Mouse (Mus musculus) kidney, postnatal 25 days (tissue): ENCODE measurements around the gene Tmem131l.
A peak's percentile ranks its signal among the peaks of the same experiment; 100 is the strongest.

ENCODE experiments used
- DNase-seq, 2 experiments: peaks; one replicate each; pipeline ENCODE4 v3.0.0; 2021; ENCODE audit warnings: mixed read lengths in 2 of 2

The Tmem131l gene

GRCm38 (mm10) chr3:84039646-84040475, at the start of gene Tmem131l:
Tmem131l (minus strand) TSS chr3:84040175.
- peak; percentile 79 to 89 for DNase-seq

- DNase-seq, result no peak
These were observed 46.9 kb upstream of the Tmem131l start for GRCm38 (mm10) chr3:84086921-84087320.

- DNase-seq, result no peak
These were observed 46.4 kb upstream of the Tmem131l start for GRCm38 (mm10) chr3:84086337-84086736.

GRCm38 (mm10) chr3:84085429-84085828, 45.5 kb upstream of the Tmem131l start:
- DNase-seq, result no peak

DNA sequence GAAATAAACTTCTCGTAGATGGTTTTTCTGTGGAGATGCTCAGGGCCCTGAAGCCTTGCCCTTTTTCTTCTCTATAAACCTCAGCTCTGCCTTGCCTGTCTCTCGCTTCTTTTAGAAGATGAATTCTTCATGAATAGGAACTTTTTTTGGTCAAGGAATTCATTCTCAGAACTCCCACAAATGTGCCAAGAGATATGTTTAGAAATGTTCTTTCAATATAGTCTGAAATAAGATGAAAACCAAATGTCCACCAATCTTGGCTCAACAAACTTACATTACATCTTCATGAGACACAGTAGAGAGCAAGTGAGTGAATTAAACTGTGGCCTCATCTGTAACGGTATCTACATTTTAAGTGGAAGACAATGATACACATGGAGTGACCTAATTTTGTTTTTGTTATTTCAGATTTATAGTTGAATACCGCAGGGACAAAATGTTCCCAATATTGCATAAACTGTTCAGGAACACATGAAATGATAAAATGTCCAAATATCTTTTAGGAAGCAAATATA, 41.3 kb upstream of the Tmem131l start:
- DNase-seq, result no peak

GRCm38 (mm10) chr3:84080074-84080473, 40.1 kb upstream of the Tmem131l start:
- no peak for DNase-seq

DNA sequence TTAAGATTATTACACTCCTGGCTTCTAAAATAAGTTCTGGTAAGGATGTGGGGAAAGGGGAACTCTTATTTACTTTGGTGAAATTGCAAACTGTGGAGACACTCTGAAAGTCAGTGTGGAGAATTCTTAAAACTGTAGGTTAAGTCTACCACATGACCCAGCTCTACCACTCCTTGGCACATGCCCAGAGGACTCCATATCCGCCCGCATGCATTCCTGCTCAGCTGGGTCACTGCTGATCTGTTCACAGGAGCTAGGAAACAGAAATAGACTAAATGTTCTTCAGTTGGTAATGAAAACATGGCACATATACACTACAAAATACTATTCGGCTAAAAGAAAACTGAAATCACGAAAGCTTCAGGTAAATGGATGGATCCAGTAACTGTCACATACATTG, 37.5 kb upstream of the Tmem131l start:
- no peak for DNase-seq

- no peak for DNase-seq
These were observed 36.8 kb upstream of the Tmem131l start for GRCm38 (mm10) chr3:84076543-84077332.

DNA sequence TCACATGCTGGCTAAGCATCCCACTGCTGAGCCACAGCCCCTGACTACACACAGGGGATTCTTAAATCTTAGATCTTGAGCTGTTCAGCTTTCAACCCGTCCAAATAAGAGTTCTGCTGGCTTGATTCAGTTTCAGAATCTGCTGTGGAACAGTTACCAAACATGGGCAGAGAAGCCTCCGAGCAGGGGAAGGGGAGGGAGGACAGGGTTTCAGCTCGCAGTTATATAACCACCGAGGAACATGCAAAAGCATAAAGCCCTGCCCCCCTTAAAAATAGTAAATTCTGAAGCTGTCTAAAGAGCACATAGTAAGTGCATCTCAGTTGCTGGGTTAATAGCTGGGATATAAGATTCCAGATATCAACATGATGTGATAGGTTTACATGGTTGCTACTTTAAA, 35.5 kb upstream of the Tmem131l start:
- DNase-seq, result no peak

DNA sequence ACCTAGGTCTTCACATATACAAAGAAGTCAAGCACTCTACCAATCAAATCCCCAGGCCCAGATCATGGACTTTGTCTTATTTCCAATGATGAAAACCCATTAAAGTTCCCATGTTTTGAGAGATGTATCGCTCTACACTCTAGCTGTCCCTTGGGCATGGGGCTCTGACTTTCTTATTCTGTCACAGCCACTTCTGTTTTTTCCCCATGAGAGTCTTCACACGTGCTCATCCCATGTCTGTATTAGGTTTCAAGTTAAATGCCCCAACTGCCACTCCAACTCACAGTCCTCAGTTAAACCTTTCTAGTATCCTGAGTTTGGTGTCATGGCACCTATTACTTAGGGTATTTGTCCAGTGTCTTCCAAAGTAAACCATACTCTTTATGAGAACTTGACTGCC, 34.8 kb upstream of the Tmem131l start:
- DNase-seq, result no peak

DNA sequence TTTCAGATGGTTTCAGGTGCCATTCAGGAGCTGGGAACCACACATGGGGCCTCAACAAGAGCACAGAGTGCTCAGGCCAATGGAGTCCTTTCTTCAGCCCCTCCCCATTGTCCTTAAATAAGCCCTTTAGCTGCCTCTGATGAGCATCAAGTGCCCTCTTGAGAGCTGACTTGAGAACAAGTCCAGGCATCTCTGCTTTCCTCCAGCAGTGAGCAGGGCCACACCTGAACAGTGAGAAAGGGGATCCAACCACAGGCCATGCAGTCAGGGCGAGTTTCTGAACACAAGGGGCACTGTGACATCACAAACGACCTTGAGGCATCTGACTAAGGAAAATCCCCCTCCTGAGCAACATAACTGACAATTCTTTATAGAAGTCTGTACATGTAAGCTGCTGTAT, 31.7 kb upstream of the Tmem131l start:
- DNase-seq, result no peak

DNA sequence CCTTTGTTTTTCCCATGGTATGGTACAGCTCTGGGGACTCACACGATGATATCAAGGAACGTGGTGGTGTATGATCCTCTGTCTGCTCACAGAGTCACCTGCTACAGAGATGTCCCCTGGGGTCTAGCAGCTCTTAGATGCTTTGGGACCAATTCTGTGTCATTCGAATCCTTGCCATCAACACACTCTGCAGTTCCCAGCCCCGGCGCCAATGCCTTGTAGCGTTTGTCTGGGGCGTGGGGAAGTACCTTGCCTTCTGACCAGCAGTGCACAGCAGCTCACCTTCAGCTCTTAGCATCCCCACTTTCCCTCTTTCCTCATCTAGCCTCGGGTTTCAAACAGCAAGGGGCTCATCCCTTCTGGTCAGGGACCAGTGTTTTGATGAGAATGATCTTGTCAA, 30.8 kb upstream of the Tmem131l start:
- no peak for DNase-seq

DNA sequence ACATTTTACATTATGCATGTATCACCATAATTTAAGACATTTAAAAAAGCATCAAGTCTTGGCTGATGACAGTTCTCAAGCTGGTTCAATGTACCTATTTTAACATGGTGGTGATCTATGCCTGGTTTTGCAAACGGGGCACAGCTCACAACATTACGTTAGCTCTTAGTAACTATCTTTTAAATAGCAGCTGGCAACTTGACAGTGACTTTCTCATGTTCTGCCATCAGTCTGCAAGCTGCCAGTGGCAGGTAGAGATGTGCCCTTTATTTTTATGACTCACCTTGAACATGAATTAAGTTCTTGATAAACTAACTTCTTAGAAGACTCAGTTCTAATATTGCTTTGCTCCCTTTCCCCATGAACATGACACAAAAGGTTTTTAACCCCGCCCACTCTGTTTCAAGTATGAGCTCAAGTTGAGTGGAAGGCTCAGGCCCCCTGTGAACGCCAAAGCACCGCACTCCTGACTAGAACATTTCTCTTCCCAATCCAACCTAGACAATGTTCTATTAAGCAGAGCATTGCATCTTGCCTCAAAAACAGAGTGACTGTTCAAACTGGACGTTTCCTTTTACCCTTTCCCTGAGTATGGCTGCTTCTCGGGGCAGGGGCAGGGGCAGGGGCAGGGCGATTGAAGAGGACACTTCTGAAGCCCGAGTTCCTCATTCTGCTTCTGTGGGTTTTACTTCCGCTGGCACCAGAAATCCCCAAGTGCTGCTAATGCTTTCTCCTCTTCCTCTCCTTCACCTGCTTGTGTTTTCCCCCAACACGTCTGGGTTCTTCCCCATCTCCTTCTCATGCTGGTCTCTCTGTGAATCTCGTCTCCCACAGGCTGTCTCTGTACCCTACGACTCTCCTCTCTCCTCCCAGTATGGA, 29.1 kb upstream of the Tmem131l start:
- no peak for DNase-seq

GRCm38 (mm10) chr3:84065825-84066224, 25.9 kb upstream of the Tmem131l start:
- no peak for DNase-seq

GRCm38 (mm10) chr3:84063369-84063914, 23.5 kb upstream of the Tmem131l start:
- no peak for DNase-seq

DNA sequence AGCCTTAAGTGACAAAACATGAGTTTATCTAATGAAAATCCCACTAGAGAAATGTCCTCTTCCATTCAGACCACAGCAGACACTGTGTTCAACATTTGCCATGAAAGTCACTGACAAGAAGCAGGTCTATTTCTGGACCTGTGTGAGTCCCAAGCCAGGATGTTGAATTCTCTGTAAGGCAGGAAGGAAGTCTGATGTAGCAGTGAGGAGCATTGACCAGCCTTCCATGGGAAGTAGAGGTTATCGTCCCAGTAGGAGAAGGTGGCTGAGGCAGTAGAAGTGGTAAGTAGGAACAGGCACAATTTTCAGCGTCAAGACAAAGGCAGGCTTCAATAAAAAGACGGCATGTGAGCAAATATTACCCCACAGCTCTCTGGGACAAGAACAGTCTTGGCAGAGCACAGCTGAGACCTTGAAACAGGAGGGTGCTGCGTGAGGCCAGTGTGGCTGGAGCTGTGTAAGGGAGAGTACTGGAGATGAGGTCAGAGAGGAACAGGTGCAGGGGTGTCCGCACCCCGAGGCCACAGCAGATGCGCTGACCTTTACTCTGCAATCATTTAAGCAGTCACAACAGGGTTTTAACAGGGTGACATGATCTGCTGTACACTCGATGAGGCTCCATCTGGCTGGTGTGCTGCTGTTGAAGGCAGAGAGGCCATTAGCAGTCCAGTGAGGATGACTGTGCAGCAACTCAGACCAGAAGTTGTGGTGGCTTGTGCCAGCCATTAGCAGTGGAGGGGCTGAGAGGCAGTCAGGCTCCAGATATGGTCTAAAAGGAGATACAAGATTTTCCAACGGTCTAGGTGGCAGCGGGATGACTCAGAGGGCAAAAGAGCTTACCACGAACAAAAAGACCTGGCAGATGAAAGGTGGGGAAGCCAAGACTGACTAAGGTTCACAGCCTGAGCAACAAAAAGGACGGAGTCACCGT, 21.8 kb upstream of the Tmem131l start:
- DNase-seq, result no peak

DNA sequence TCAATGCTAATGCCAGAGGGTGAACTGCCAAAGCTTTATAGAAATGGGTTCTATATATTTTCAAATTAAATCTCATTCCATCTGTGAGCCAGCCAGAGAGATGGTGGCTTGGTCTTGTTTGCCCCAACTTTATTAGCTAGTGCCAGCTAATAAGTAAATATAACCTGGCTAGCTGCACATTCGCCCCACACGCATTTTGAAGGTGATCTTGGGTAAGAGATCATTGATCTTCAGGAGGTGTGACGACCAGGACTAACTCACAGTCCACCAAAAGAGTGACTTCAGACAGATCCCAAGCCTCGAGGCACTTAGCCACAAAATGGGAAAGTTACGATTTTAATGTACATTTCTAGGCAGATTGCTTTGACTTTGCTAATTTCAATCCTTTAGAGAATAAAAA, 21.0 kb upstream of the Tmem131l start:
- DNase-seq, result no peak

DNA sequence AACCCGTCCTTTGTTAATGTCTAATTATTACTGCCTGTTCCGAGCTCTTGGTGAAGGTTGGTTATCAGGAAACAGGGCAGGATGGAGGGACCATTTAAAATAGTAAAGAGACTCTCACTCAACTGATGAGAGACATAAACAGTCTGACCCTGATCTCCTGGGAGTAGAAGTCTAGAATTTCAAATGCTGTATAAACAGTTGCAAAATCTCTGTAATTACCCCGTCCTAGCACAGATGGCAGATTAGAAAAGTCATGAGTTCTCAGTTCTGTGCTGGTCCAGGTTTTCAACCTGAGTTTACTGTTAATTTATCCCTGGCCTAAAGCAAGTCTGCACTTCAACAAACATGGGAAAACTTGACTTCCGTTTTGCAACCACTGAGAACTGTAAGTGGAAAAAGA, 20.2 kb upstream of the Tmem131l start:
- no peak for DNase-seq

GRCm38 (mm10) chr3:84059676-84060075, 19.7 kb upstream of the Tmem131l start:
- DNase-seq, result no peak

DNA sequence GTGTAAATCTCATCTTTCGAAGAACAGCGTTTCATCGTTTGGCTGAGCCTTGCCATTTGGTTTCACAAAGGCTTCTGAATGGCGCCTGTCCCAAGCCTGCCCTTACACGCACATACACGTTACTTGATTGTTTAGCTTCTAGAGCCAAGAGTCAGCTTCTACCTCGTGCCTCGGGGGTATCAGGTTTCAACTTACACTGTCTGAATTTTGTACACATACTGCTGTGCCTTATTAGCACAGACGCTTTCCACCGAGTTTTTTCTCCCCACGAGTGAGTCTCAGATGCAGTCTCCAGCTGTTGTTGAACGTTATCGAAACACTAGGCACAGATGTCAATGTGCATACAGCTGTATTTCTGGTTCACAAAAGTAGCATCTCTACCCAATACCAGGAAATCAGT, 19.3 kb upstream of the Tmem131l start:
- DNase-seq, result no peak

GRCm38 (mm10) chr3:84048729-84049175, 8.8 kb upstream of the Tmem131l start:
- DNase-seq, result peak in 1 of 2 experiments; percentile 37
